Mouse (Mus musculus): Measurements from ENCODE around the gene Tomm34.

DNA sequence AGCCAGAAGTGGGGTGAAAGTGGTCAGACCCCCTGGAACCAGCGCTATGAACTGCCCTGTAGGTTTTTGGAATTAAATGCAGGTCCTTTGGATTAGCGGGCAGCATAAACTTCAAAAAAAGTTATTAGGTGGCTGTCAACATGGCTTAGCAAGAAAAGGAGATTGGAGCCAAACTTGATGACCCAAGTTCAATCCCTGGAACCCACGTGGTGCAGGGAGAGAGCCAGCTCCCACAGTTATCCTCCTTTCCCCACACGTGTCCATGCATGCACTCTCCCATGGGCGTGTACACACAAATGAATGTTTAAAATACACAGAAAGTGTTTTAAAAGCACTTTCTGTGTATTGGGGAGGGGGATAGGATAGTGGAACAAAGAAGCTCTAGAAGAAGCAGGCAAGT lies 60.5 kb downstream of the Tomm34 start:
- TF ChIP-seq CTCF (conservative IDR thresholded peaks at IDR 0.05; ENCODE audit: low read length) (no peak), NANOG (IDR thresholded peaks at IDR 0.05; ENCODE audit: borderline replicate concordance, low read length) (no peak), POU5F1 (IDR thresholded peaks at IDR 0.05; ENCODE audit: borderline replicate concordance, low read length) (no peak)

All from E14TG2a.4 (cell line).